7 mouse cellular contexts compared by ENCODE assay signal in genomic region chr7:66387419-66387812, GRCm38 (mm10). TPM values are rescaled to one million over a fixed set of nuclear protein-coding genes. Genes with fewer than 3 reads are reported as not detected.
DNase-seq lines count a peak whose midpoint lies in the region; ATAC-seq lines count a peak whose summit lies in the region.

No protein-coding gene starts in this region.

- peak overlapping the region; percentile 93 for H3K4me2 ChIP-seq in limb, embryonic 12.5 days
- peak overlapping the region; percentile 99 for H3K4me2 ChIP-seq in neural tube, embryonic 15.5 days

- H3K4me3 ChIP-seq in heart, embryonic 10.5 days = peak overlapping the region; percentile 84
- H3K4me3 ChIP-seq in limb, embryonic 12.5 days (replicated peaks) = peak overlapping the region; percentile 70
- H3K4me3 ChIP-seq in neural tube, embryonic 15.5 days (replicated peaks) = peak overlapping the region; percentile 55

- H3K4me1 ChIP-seq in heart, embryonic 10.5 days = no peaks in the 10 kb centered on the region
- peaks cover 36% of the 10 kb centered on the region for H3K4me1 ChIP-seq in limb, embryonic 12.5 days (replicated peaks)
- peaks cover 21% of the 10 kb centered on the region for H3K4me1 ChIP-seq in neural tube, embryonic 15.5 days

- H3K27ac ChIP-seq in heart, embryonic 10.5 days = peak overlapping the region; percentile 93
- no peak overlapping the region for H3K27ac ChIP-seq in limb, embryonic 12.5 days
- no peak overlapping the region for H3K27ac ChIP-seq in neural tube, embryonic 15.5 days (replicated peaks)

- no peaks in the 10 kb centered on the region for H3K9me3 ChIP-seq in heart, embryonic 10.5 days
- no peaks in the 10 kb centered on the region for H3K9me3 ChIP-seq in limb, embryonic 12.5 days
- no peaks in the 10 kb centered on the region for H3K9me3 ChIP-seq in neural tube, embryonic 15.5 days (replicated peaks)

- peak; percentile 14 for DNase-seq in 416B (ENCODE audit: low read depth)
- DNase-seq in ES-CJ7 (ENCODE audit: low read depth, low spot score) = peak; percentile 6
- DNase-seq in heart, embryonic 10.5 days (ENCODE audit: low spot score) = no peak
- no peak for DNase-seq in left cerebral cortex, adult 18-20 months (ENCODE audit: low spot score in 2 of 2)
- DNase-seq in natural killer cell, adult 2 months (ENCODE audit: low spot score in 2 of 2) = no peak

- peak overlapping the region; percentile 91 for H3K9ac ChIP-seq in limb, embryonic 12.5 days (replicated peaks)
- peak overlapping the region; percentile 61 for H3K9ac ChIP-seq in neural tube, embryonic 15.5 days (replicated peaks)

- 2% methylated on average over 13 of the region's 13 CpGs for WGBS in heart, embryonic 10.5 days
- WGBS in limb, embryonic 12.5 days = 1% methylated on average over 13 of the region's 13 CpGs
- WGBS in neural tube, embryonic 15.5 days = 1% methylated on average over 13 of the region's 13 CpGs

- H3K27me3 ChIP-seq in heart, embryonic 10.5 days (ENCODE audit: insufficient read depth, poor library complexity, severe bottlenecking) = no peaks in the 10 kb centered on the region
- H3K27me3 ChIP-seq in limb, embryonic 12.5 days = no peaks in the 10 kb centered on the region
- 0 out of 2 replicates have a peak, but pooled peaks cover 7% of the 10 kb centered on the region for H3K27me3 ChIP-seq in neural tube, embryonic 15.5 days (replicated peaks)

- no peaks in the 10 kb centered on the region for H3K36me3 ChIP-seq in heart, embryonic 10.5 days
- H3K36me3 ChIP-seq in limb, embryonic 12.5 days = no peaks in the 10 kb centered on the region
- H3K36me3 ChIP-seq in neural tube, embryonic 15.5 days = no peaks in the 10 kb centered on the region

- no peak for ATAC-seq in limb, embryonic 12.5 days (ENCODE audit: insufficient number of reproducible peaks, insufficient read depth, low FRiP score, low TSS enrichment, low read depth)
- ATAC-seq in neural tube, embryonic 15.5 days (ENCODE audit: low FRiP score) = no peak

RNA-seq across cellular contexts. Expression of gene Lrrk1, which starts 0.7 kb away (rescaled TPM):
- polyA plus RNA-seq in heart, embryonic 10.5 days (2016; fragmentation: Nextera tagmentation; extraction: Ambion mirVana) = 9.9 and 12.3 TPM in 2 replicates
- polyA plus RNA-seq in limb, embryonic 12.5 days (2016; fragmentation: Nextera tagmentation; extraction: Ambion mirVana) = 14.2 and 14.3 TPM in 2 replicates
- 5.1 and 8.2 TPM in 2 replicates for polyA plus RNA-seq in neural tube, embryonic 15.5 days (2015; fragmentation: Nextera tagmentation; extraction: Ambion mirVana)
- 1 to 10 TPM; 4.3 TPM for total RNA-seq in left cerebral cortex, adult 18-20 months (2021)

RNA-seq across cellular contexts. Expression of gene Gm10974, which starts 21.7 kb away (rescaled TPM):
- polyA plus RNA-seq in heart, embryonic 10.5 days (2016; fragmentation: Nextera tagmentation; extraction: Ambion mirVana) = not detected in 2 replicates
- not detected in 2 replicates for polyA plus RNA-seq in limb, embryonic 12.5 days (2016; fragmentation: Nextera tagmentation; extraction: Ambion mirVana)
- not detected in 2 replicates for polyA plus RNA-seq in neural tube, embryonic 15.5 days (2015; fragmentation: Nextera tagmentation; extraction: Ambion mirVana)
- total RNA-seq in left cerebral cortex, adult 18-20 months (2021) = not detected

RNA-seq across cellular contexts. Expression of gene Aldh1a3, which starts 39.9 kb away (rescaled TPM):
- 0.95 and 1.6 TPM in 2 replicates for polyA plus RNA-seq in heart, embryonic 10.5 days (2016; fragmentation: Nextera tagmentation; extraction: Ambion mirVana)
- polyA plus RNA-seq in limb, embryonic 12.5 days (2016; fragmentation: Nextera tagmentation; extraction: Ambion mirVana) = 5.9 and 6.8 TPM in 2 replicates
- polyA plus RNA-seq in neural tube, embryonic 15.5 days (2015; fragmentation: Nextera tagmentation; extraction: Ambion mirVana) = 3.5 and 3.6 TPM in 2 replicates
- total RNA-seq in left cerebral cortex, adult 18-20 months (2021) = 1 to 10 TPM in 1 of 2 experiments, under 1 TPM in 1; 0.88 to 1.0 TPM

Comparison
In these comparisons a context has a peak if more than half of its experiments do, and no peak if none do; other contexts are left out.
1. DNase-seq: peak in 416B (single experiment) and ES-CJ7 (single experiment); none in heart, embryonic 10.5 days (single experiment), left cerebral cortex, adult 18-20 months (0 of 2) and natural killer cell, adult 2 months (0 of 2).
2. Peak in every context shown above with its lines, with median percentiles within 50 percentile points of each other: H3K4me3 ChIP-seq.